Mouse (Mus musculus) pancreas, adult 10 weeks (tissue): ENCODE measurements around the gene Zfp979. TPM values are rescaled to one million over a fixed set of nuclear protein-coding genes. Genes with fewer than 3 reads are reported as not detected.

Source experiments
- polyA plus RNA-seq: library from polyadenylated mRNA; stranded (reverse); fragments of 350-450 nt; fragmentation: Illumina TruSeq; extraction: RNeasy Lipid Tissue Mini Kit (QIAGEN cat#74804); gene quantifications from one replicate; pipeline ENCODE4 v1.2.3, GENCODE M21; 2015; ENCODE audit warnings: low read depth, low replicate concordance; ENCODE audit not compliant: insufficient read depth

Gene Zfp979
- 2.3 TPM for polyA plus RNA-seq

DNA sequence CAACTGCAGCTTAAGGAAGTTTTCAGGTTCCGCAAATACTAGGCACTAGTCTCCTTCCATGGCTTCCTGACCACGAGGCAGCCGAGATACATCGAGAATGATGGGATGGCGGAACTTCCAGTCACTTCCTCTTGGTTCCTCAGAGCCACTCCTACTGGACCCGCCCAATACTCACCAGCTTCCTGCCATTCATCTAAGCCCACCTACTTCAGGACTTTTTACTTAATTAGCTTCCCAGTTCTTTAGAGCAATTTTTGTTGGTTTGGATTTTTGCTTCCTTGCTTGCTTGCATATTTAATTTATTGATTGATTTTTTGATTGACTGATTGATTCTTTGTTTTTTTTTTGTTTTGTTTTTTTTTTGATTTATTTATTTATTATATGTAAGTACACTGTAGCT lies at the start of gene Zfp979:
Gene Zfp979 (minus strand): TSS at position 101 of the 400 bp plus-strand sequence.

Other genes starting within 250 kb of the Zfp979 start
- 2.3 TPM for gene Zfp982, start 150.1 kb downstream of the Zfp979 start, polyA plus RNA-seq
- gene Gm16503, start 102.3 kb downstream of the Zfp979 start, polyA plus RNA-seq: not detected
- not detected for gene Zfp985, start 89.2 kb downstream of the Zfp979 start, polyA plus RNA-seq
- gene Zfp534, start 60.0 kb upstream of the Zfp979 start, polyA plus RNA-seq: not detected
- 3.6 TPM for gene Zfp984, start 167.3 kb upstream of the Zfp979 start, polyA plus RNA-seq
- 2.1 TPM for gene Zfp933, start 205.9 kb upstream of the Zfp979 start, polyA plus RNA-seq
- 26.2 TPM for gene Miip, start 226.3 kb upstream of the Zfp979 start, polyA plus RNA-seq
- gene Fv1, start 226.5 kb upstream of the Zfp979 start, polyA plus RNA-seq: 1.4 TPM